Mouse (Mus musculus): ENCODE results near the gene Stat4. TPM values are rescaled to one million over a fixed set of nuclear protein-coding genes. Genes with fewer than 3 reads are reported as not detected.
"Not testable (repeated sequence)": the region's sequence is repeated elsewhere in the genome, so short reads cannot be mapped to it uniquely, and the experiment has no call there.

Gene Stat4
- polyA plus RNA-seq, 1 experiment = 5.3 TPM

GRCm38 (mm10) chr1:52034816-52035752, 48.1 kb downstream of the Stat4 start:
- H3K9ac ChIP-seq (ENCODE audit: low read depth, poor library complexity, severe bottlenecking) = no peak overlapping the region
- H3K27me3 ChIP-seq (ENCODE audit: control insufficient read depth, insufficient read depth, low read length, poor library complexity, severe bottlenecking) = no peaks in the 10 kb centered on the region
- no peaks in the 10 kb centered on the region for H3K9me3 ChIP-seq (replicated peaks; ENCODE audit: control insufficient read depth, insufficient read depth, low read length, poor library complexity, severe bottlenecking)
- H3K27ac ChIP-seq (ENCODE audit: insufficient read depth, low read length) = no peak overlapping the region
- no peak overlapping the region for H3K4me3 ChIP-seq (ENCODE audit: low read depth, low read length)
- TF ChIP-seq POLR2A (IDR thresholded peaks at IDR 0.05; ENCODE audit: insufficient read depth, low read length) = no peak
- no peak for TF ChIP-seq EP300 (IDR thresholded peaks at IDR 0.05; ENCODE audit: insufficient read depth, low read depth, low read length)
- TF ChIP-seq CTCF (IDR thresholded peaks at IDR 0.05; ENCODE audit: low read depth, low read length) = no peak
- H3K4me1 ChIP-seq (ENCODE audit: control insufficient read depth, insufficient read depth, low read length) = no peaks in the 10 kb centered on the region
- no peaks in the 10 kb centered on the region for H3K36me3 ChIP-seq (ENCODE audit: control insufficient read depth, insufficient read depth, low read length, poor library complexity, severe bottlenecking)

GRCm38 (mm10) chr1:52039151-52039550, 52.2 kb downstream of the Stat4 start:
- Histone ChIP-seq H3K27ac (ENCODE audit: insufficient read depth, low read length) (no peak overlapping the region), H3K9me3 (replicated peaks; ENCODE audit: control insufficient read depth, insufficient read depth, low read length, poor library complexity, severe bottlenecking) (no peaks in the 10 kb centered on the region), H3K4me3 (ENCODE audit: low read depth, low read length) (no peak overlapping the region), H3K36me3 (ENCODE audit: control insufficient read depth, insufficient read depth, low read length, poor library complexity, severe bottlenecking) (no peaks in the 10 kb centered on the region), H3K27me3 (ENCODE audit: control insufficient read depth, insufficient read depth, low read length, poor library complexity, severe bottlenecking) (no peaks in the 10 kb centered on the region), H3K4me1 (ENCODE audit: control insufficient read depth, insufficient read depth, low read length) (no peaks in the 10 kb centered on the region), H3K9ac (ENCODE audit: low read depth, poor library complexity, severe bottlenecking) (no peak overlapping the region)
- TF ChIP-seq EP300 (IDR thresholded peaks at IDR 0.05; ENCODE audit: insufficient read depth, low read depth, low read length) (no peak), POLR2A (IDR thresholded peaks at IDR 0.05; ENCODE audit: insufficient read depth, low read length) (no peak), CTCF (IDR thresholded peaks at IDR 0.05; ENCODE audit: low read depth, low read length) (no peak)

GRCm38 (mm10) chr1:52039626-52040025, 52.7 kb downstream of the Stat4 start:
- TF ChIP-seq CTCF (IDR thresholded peaks at IDR 0.05; ENCODE audit: low read depth, low read length) (no peak), EP300 (IDR thresholded peaks at IDR 0.05; ENCODE audit: insufficient read depth, low read depth, low read length) (no peak), POLR2A (IDR thresholded peaks at IDR 0.05; ENCODE audit: insufficient read depth, low read length) (no peak)
- no peaks in the 10 kb centered on the region for H3K36me3 ChIP-seq (ENCODE audit: control insufficient read depth, insufficient read depth, low read length, poor library complexity, severe bottlenecking)

GRCm38 (mm10) chr1:52040366-52041061, 53.6 kb downstream of the Stat4 start:
- no peaks in the 10 kb centered on the region for H3K9me3 ChIP-seq (replicated peaks; ENCODE audit: control insufficient read depth, insufficient read depth, low read length, poor library complexity, severe bottlenecking)
- TF ChIP-seq EP300 (IDR thresholded peaks at IDR 0.05; ENCODE audit: insufficient read depth, low read depth, low read length) = no peak
- no peaks in the 10 kb centered on the region for H3K4me1 ChIP-seq (ENCODE audit: control insufficient read depth, insufficient read depth, low read length)
- H3K27me3 ChIP-seq (ENCODE audit: control insufficient read depth, insufficient read depth, low read length, poor library complexity, severe bottlenecking) = no peaks in the 10 kb centered on the region
- H3K27ac ChIP-seq (ENCODE audit: insufficient read depth, low read length) = no peak overlapping the region
- H3K9ac ChIP-seq (ENCODE audit: low read depth, poor library complexity, severe bottlenecking) = no peak overlapping the region
- no peaks in the 10 kb centered on the region for H3K36me3 ChIP-seq (ENCODE audit: control insufficient read depth, insufficient read depth, low read length, poor library complexity, severe bottlenecking)
- no peak overlapping the region for H3K4me3 ChIP-seq (ENCODE audit: low read depth, low read length)

More at GRCm38 (mm10) chr1:52039626-52040025, 52.7 kb downstream of the Stat4 start:
- Histone ChIP-seq H3K9ac (ENCODE audit: low read depth, poor library complexity, severe bottlenecking) (no peak overlapping the region), H3K27me3 (ENCODE audit: control insufficient read depth, insufficient read depth, low read length, poor library complexity, severe bottlenecking) (no peaks in the 10 kb centered on the region), H3K4me1 (ENCODE audit: control insufficient read depth, insufficient read depth, low read length) (no peaks in the 10 kb centered on the region), H3K9me3 (replicated peaks; ENCODE audit: control insufficient read depth, insufficient read depth, low read length, poor library complexity, severe bottlenecking) (no peaks in the 10 kb centered on the region), H3K27ac (ENCODE audit: insufficient read depth, low read length) (no peak overlapping the region), H3K4me3 (ENCODE audit: low read depth, low read length) (no peak overlapping the region)

GRCm38 (mm10) chr1:52043191-52043590, 56.2 kb downstream of the Stat4 start:
- Histone ChIP-seq H3K9me3 (replicated peaks; ENCODE audit: control insufficient read depth, insufficient read depth, low read length, poor library complexity, severe bottlenecking) (no peaks in the 10 kb centered on the region), H3K4me3 (ENCODE audit: low read depth, low read length) (no peak overlapping the region), H3K27me3 (ENCODE audit: control insufficient read depth, insufficient read depth, low read length, poor library complexity, severe bottlenecking) (no peaks in the 10 kb centered on the region), H3K4me1 (ENCODE audit: control insufficient read depth, insufficient read depth, low read length) (no peaks in the 10 kb centered on the region), H3K36me3 (ENCODE audit: control insufficient read depth, insufficient read depth, low read length, poor library complexity, severe bottlenecking) (no peaks in the 10 kb centered on the region), H3K27ac (ENCODE audit: insufficient read depth, low read length) (no peak overlapping the region), H3K9ac (ENCODE audit: low read depth, poor library complexity, severe bottlenecking) (no peak overlapping the region)
- TF ChIP-seq EP300 (IDR thresholded peaks at IDR 0.05; ENCODE audit: insufficient read depth, low read depth, low read length) (no peak), POLR2A (IDR thresholded peaks at IDR 0.05; ENCODE audit: insufficient read depth, low read length) (no peak), CTCF (IDR thresholded peaks at IDR 0.05; ENCODE audit: low read depth, low read length) (no peak)

- not testable (repeated sequence) for H3K9me3 ChIP-seq (replicated peaks; ENCODE audit: control insufficient read depth, insufficient read depth, low read length, poor library complexity, severe bottlenecking); H3K27ac ChIP-seq (ENCODE audit: insufficient read depth, low read length); H3K9ac ChIP-seq (ENCODE audit: low read depth, poor library complexity, severe bottlenecking); H3K27me3 ChIP-seq (ENCODE audit: control insufficient read depth, insufficient read depth, low read length, poor library complexity, severe bottlenecking); H3K36me3 ChIP-seq (ENCODE audit: control insufficient read depth, insufficient read depth, low read length, poor library complexity, severe bottlenecking); H3K4me1 ChIP-seq (ENCODE audit: control insufficient read depth, insufficient read depth, low read length)
- H3K4me3 ChIP-seq (ENCODE audit: low read depth, low read length) = peak overlapping the region; percentile 25
Measured at GRCm38 (mm10) chr1:52046891-52047290, 59.9 kb downstream of the Stat4 start.
